Mouse (Mus musculus) limb, embryonic 12.5 days (tissue): ENCODE data around the gene Wdr18. TPM values are rescaled to one million over a fixed set of nuclear protein-coding genes. Genes with fewer than 3 reads are reported as not detected.

Source experiments
- ATAC-seq: fragments of 200-750 bp; cut with Nextera tagmentation; 2 replicates; pipeline ENCODE4 v1.8.0; 2017; ENCODE audit warnings: low read depth, moderate TSS enrichment; ENCODE audit not compliant: insufficient number of reproducible peaks, insufficient read depth, low FRiP score, low TSS enrichment
- H3K27ac ChIP-seq: fragments of 300-500 bp; sonication (generic); 2 replicates; pipeline ENCODE4 v1.5.1; 2016; ENCODE audit warnings: mild to moderate bottlenecking, moderate library complexity
- H3K27me3 ChIP-seq: fragments of 300-500 bp; sonication (generic); 2 replicates; pipeline ENCODE4 v1.6.1; 2016; ENCODE audit warnings: mild to moderate bottlenecking, moderate library complexity
- H3K36me3 ChIP-seq: fragments of 300-500 bp; sonication (generic); 2 replicates; pipeline ENCODE4 v1.6.1; 2016; ENCODE audit warnings: mild to moderate bottlenecking, moderate library complexity
- H3K4me1 ChIP-seq: fragments of 300-500 bp; sonication (generic); replicated peaks from 2 replicates; pipeline ENCODE4 v1.6.1; 2016
- H3K4me2 ChIP-seq: fragments of 300-500 bp; sonication (generic); 2 replicates; pipeline ENCODE4 v1.6.1; 2016; ENCODE audit warnings: mild to moderate bottlenecking, moderate library complexity
- H3K4me3 ChIP-seq: fragments of 300-500 bp; sonication (generic); replicated peaks from 2 replicates; pipeline ENCODE4 v1.5.1; 2016; ENCODE audit warnings: mild to moderate bottlenecking
- H3K9ac ChIP-seq: fragments of 300-500 bp; sonication (generic); replicated peaks from 2 replicates; pipeline ENCODE4 v1.6.1; 2016; ENCODE audit warnings: mild to moderate bottlenecking, moderate library complexity
- H3K9me3 ChIP-seq: fragments of 300-500 bp; sonication (generic); 2 replicates; pipeline ENCODE4 v1.6.1; 2016; ENCODE audit warnings: mild to moderate bottlenecking, moderate library complexity
- WGBS: fragments of 180-500 bp; shearing (Covaris S2); methylation state at CpG from one replicate; pipeline ENCODE4 v1.1.7; 2016; 5-methylcytosine and 5-hydroxymethylcytosine counted together
- polyA plus RNA-seq: library from polyadenylated mRNA; unstranded; fragments of >200 nt; fragmentation: Nextera tagmentation; extraction: Ambion mirVana; gene quantifications from 2 replicates; pipeline ENCODE4 v1.2.1, GENCODE M21; 2016

Wdr18 gene
- polyA plus RNA-seq, 1 experiment from 2014 or later: 120 TPM

DNA sequence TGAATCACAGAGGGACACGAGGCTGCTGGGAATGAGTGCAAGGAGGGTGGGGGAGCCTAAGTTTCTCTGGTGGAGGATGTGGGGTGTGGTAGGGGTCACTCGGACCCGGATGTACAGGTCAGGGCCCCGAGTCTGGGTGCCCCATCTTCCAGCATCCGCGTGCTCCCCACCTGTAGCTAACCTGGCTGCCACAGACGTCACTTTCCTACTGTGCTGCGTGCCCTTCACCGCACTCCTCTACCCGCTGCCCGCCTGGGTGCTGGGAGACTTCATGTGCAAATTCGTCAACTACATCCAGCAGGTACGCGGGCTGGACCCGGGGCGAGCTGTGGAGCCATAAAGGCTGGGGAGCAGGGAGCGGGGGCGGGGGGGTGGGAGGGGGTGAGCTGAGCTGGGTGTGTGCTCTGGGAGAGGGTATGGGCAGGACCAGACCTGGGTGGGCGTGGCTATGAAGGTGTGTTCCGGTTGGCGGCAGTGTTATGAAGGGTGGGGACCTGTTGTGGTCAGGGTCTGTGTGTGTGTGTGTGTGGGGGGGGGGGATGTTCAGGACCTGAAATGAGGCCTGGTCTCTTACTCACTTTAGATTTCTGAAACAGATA, 40.6 kb upstream of the Wdr18 start:
- 3% methylated on average over 21 of the region's 21 CpGs for WGBS
- H3K4me1 ChIP-seq: peaks cover 61% of the 10 kb centered on the region
- H3K4me3 ChIP-seq: peak overlapping the region; percentile 31
- peak overlapping the region; percentile 50 for H3K4me2 ChIP-seq
- H3K27ac ChIP-seq: no peak overlapping the region
- H3K27me3 ChIP-seq: peaks cover 72% of the 10 kb centered on the region
- H3K36me3 ChIP-seq: no peaks in the 10 kb centered on the region
- no peak for ATAC-seq
- no peaks in the 10 kb centered on the region; the same call in 1 of the 2 replicates for H3K9me3 ChIP-seq
- H3K9ac ChIP-seq: no peak overlapping the region

DNA sequence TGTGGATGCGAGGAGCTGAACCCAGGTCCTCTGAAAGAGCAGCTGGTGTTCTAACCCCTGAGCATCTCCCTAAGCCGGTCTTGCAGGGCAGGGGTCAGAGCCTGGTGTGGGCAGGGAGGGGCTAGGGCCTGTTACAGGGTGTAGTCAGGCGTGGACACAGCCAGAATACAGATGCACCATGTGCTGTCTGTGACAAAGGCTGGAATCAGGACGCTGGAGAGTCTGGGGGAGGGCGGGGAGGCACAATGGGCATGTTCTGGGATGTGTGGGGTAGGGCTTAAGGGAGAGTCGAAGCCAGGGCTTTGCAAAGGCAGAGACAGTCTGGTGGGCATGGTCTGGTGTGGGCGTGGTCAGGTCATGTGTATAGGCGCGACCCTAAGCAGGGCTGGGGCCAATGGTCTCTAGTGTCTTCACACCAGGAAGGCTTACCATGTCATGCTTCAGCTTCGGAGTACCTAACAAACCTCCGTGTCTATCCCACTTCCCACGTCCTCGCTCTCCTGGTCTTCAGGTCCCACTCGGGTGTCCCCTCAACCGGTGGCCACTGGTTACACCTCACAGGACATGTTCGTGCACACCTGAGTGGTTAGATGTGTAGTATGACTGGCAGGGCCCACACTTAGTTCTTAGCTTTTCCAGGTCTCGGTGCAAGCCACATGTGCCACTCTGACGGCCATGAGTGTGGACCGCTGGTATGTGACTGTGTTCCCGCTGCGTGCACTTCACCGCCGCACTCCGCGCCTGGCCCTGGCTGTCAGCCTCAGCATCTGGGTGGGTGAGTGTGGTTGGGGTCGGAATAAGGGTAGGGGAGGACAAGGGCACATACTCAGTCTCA, 39.7 kb upstream of the Wdr18 start:
- 0 out of 2 replicates have a peak overlapping the region, but pooled peaks have one; percentile 31 for H3K9ac ChIP-seq

GRCm38 (mm10) chr10:79920958-79921535, 38.9 kb upstream of the Wdr18 start, which contains the start of gene R3hdm4:
Gene R3hdm4 (minus strand): TSS chr10:79921208.
- Histone ChIP-seq H3K27ac (no peak within 1 kb of the TSS), H3K4me1 (peaks cover 52% of the 10 kb centered on the region), H3K4me2 (peak within 1 kb of the TSS; percentile 55), H3K9me3 (no peaks in the 10 kb centered on the region; the same call in 1 of the 2 replicates), H3K9ac (peak within 1 kb of the TSS; percentile 31; the same call in 1 of the 2 replicates), H3K36me3 (no peaks in the 10 kb centered on the region), H3K27me3 (peaks cover 72% of the 10 kb centered on the region), H3K4me3 (peak within 1 kb of the TSS; percentile 36)
- WGBS: 5% methylated on average over 41 of the region's 41 CpGs
- ATAC-seq: no peak

More for the DNA sequence above, 39.7 kb upstream of the Wdr18 start:
- ATAC-seq: no peak
- H3K4me3 ChIP-seq: peak overlapping the region; percentile 36
- no peak overlapping the region for H3K27ac ChIP-seq
- H3K4me2 ChIP-seq: peak overlapping the region; percentile 55
- H3K36me3 ChIP-seq: no peaks in the 10 kb centered on the region
- WGBS: 23% methylated on average over 26 of the region's 26 CpGs
- H3K4me1 ChIP-seq: peaks cover 53% of the 10 kb centered on the region
- peaks cover 72% of the 10 kb centered on the region for H3K27me3 ChIP-seq
- no peaks in the 10 kb centered on the region; the same call in 1 of the 2 replicates for H3K9me3 ChIP-seq

DNA sequence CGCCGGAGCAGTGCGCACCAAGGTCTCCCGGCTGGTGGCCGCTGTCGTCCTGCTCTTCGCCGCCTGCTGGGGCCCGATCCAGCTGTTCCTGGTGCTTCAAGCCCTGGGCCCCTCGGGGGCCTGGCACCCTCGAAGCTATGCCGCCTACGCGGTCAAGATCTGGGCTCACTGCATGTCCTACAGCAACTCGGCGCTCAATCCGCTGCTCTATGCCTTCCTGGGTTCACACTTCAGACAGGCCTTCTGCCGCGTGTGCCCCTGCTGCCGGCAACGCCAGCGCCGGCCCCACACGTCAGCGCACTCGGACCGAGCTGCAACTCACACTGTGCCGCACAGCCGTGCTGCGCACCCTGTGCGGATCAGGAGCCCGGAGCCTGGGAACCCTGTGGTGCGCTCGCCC, 38.4 kb upstream of the Wdr18 start:
- H3K4me2 ChIP-seq: peak overlapping the region; percentile 55
- H3K36me3 ChIP-seq: no peaks in the 10 kb centered on the region
- no peaks in the 10 kb centered on the region; the same call in 1 of the 2 replicates for H3K9me3 ChIP-seq
- H3K4me1 ChIP-seq: peaks cover 54% of the 10 kb centered on the region
- WGBS: under 1% methylated on average over 34 of the region's 34 CpGs
- H3K27ac ChIP-seq: no peak overlapping the region
- H3K27me3 ChIP-seq: peaks cover 72% of the 10 kb centered on the region
- H3K4me3 ChIP-seq: peak overlapping the region; percentile 36
- no peak for ATAC-seq
- peak overlapping the region; percentile 31; the same call in 1 of the 2 replicates for H3K9ac ChIP-seq

DNA sequence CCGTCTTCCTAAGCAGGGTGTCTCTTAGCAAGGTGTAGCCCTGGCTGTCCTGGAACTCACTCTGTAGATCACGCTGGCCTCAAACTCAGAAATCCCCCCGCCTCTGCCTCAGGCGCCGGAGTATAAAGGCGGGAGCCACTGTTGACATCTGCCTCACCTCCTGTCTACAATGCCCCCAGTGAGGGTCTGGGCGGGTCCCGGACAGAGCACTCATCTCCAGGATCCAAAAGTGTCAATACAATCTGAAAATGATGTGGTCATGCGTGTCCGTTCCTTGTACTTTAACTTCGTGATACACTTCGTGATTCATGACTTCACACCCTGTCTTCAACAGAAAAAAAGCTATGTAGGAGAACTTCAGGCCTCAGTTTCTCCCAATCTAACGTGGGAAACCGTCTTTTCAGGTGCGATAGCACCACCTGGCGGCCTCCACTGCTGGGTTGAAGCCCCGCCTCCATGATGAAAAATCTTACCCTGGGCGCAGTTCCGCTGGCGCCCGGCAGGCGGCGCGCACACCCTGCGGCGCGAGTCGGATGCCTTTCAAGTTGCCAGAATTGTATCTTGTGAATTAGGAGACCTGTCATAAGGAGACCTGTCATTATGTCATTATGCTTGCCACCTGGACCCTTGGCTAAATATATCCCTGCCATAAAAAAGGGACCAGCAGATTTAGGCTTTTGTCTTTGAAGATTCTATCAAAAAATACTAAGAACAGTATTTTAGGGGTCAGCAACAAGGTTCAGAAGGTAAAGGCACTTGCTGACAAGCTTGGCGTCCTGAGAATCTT, 34.8 kb upstream of the Wdr18 start:
- no peaks in the 10 kb centered on the region; the same call in 1 of the 2 replicates for H3K9me3 ChIP-seq
- no peak overlapping the region for H3K9ac ChIP-seq
- no peaks in the 10 kb centered on the region for H3K36me3 ChIP-seq
- WGBS: 11% methylated on average over 29 of the region's 29 CpGs
- peaks cover 41% of the 10 kb centered on the region for H3K27me3 ChIP-seq
- peak overlapping the region; percentile 87; the same call in 1 of the 2 replicates for H3K4me2 ChIP-seq
- 0 out of 2 replicates have a peak overlapping the region, but pooled peaks have one; percentile 15 for H3K4me3 ChIP-seq
- peaks cover 48% of the 10 kb centered on the region for H3K4me1 ChIP-seq
- ATAC-seq: no peak
- peak overlapping the region; percentile 97; the same call in 1 of the 2 replicates for H3K27ac ChIP-seq

GRCm38 (mm10) chr10:79925785-79926490, 34.0 kb upstream of the Wdr18 start:
- no peak for ATAC-seq
- H3K4me3 ChIP-seq: peak overlapping the region; percentile 97
- peak overlapping the region; percentile 97; the same call in 1 of the 2 replicates for H3K27ac ChIP-seq
- WGBS: 8% methylated on average over 15 of the region's 15 CpGs
- H3K27me3 ChIP-seq: peaks cover 34% of the 10 kb centered on the region
- peaks cover 48% of the 10 kb centered on the region for H3K4me1 ChIP-seq
- H3K9ac ChIP-seq: peak overlapping the region; percentile 90
- peak overlapping the region; percentile 87 for H3K4me2 ChIP-seq
- H3K9me3 ChIP-seq: no peaks in the 10 kb centered on the region; the same call in 1 of the 2 replicates
- peaks cover 7% of the 10 kb centered on the region for H3K36me3 ChIP-seq

- Histone ChIP-seq H3K4me1 (peaks cover 46% of the 10 kb centered on the region), H3K9ac (peak within 1 kb of the TSS; percentile 90), H3K4me3 (peak within 1 kb of the TSS; percentile 97), H3K27ac (peak within 1 kb of the TSS; percentile 97), H3K27me3 (peaks cover 26% of the 10 kb centered on the region), H3K9me3 (no peaks in the 10 kb centered on the region; the same call in 1 of the 2 replicates), H3K4me2 (peak within 1 kb of the TSS; percentile 87), H3K36me3 (peaks cover 15% of the 10 kb centered on the region)
- WGBS: under 1% methylated on average over 62 of the region's 63 CpGs
- peak; percentile 45 for ATAC-seq
Observed at GRCm38 (mm10) chr10:79926491-79927323, 33.2 kb upstream of the Wdr18 start, which contains the start of gene Arid3a. Gene Arid3a (plus strand): TSS chr10:79927043.

DNA sequence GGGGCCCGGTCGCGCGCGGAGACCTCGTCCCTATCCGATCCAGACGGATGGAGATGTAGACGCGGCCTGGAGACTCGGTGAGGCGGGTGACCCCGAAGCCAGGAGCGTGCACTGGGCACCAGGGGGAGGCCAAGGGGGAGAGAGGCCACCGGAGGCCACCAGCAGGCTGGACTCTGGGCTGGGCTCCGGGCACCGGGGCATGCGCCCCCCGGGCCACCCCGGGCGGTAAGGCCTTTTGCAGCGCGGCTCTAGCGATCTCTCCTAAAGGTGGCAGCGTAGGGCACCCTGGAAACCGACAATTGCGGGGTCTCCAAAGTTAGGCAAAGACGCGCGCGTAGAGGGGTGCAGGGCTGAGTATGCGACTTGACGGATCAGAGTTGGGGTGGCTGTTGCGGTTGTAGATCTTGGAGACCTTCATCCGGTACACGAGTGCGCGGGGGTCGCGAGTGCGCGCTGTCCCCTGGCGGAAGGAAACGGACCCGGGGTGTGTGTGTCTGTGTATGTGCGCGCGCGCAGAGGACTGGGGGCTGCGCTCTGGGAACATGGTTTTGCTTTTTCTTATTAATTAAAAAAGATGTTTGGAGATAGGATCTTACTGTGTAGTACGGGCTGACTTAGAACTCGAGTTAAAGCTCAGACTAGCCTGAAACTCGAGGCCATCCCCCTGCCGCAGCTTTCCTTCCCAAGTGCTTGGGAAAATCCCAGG, 32.5 kb upstream of the Wdr18 start:
- WGBS: under 1% methylated on average over 54 of the region's 54 CpGs
- Histone ChIP-seq H3K27ac (peak overlapping the region; percentile 97), H3K27me3 (peaks cover 19% of the 10 kb centered on the region), H3K36me3 (peaks cover 23% of the 10 kb centered on the region), H3K4me3 (peak overlapping the region; percentile 97), H3K9me3 (no peaks in the 10 kb centered on the region; the same call in 1 of the 2 replicates), H3K9ac (peak overlapping the region; percentile 90), H3K4me2 (peak overlapping the region; percentile 87), H3K4me1 (peaks cover 52% of the 10 kb centered on the region)
- ATAC-seq: no peak; the same call in 1 of the 2 replicates
